Mouse (Mus musculus) 3134 (cell line): ENCODE results near the gene Arhgap24.

Experiments used
- DNase-seq: peaks from one replicate; pipeline ENCODE4 v3.0.0-alpha.2; 2011; ENCODE audit warnings: low spot score; ENCODE audit not compliant: insufficient read length; ENCODE audit errors: extremely low read depth

Gene Arhgap24

GRCm38 (mm10) chr5:102481215-102482211 is at the start of gene Arhgap24:
Arhgap24 (plus strand) TSS chr5:102481391.
- DNase-seq, result peak; percentile 93

DNA sequence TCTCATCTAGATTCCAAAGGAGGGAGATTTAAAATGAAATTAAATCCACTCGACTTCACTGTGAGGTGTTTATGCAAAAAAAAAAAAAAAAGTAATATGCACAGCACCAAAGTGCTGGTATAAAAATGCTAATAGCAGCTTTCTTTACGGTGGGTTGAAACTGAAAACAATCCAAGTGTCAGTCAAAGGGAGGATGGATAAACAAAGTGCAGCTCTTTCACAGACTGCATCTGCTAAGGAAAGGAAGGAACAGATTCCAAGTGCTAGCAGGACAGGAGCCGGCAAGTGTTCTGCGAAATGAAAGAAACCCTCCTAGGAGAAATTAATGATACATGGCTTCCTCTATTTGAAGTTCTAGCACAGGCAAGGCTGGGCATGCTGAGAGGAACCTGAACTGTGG is 47.0 kb upstream of the Arhgap24 start:
- DNase-seq, result no peak

DNA sequence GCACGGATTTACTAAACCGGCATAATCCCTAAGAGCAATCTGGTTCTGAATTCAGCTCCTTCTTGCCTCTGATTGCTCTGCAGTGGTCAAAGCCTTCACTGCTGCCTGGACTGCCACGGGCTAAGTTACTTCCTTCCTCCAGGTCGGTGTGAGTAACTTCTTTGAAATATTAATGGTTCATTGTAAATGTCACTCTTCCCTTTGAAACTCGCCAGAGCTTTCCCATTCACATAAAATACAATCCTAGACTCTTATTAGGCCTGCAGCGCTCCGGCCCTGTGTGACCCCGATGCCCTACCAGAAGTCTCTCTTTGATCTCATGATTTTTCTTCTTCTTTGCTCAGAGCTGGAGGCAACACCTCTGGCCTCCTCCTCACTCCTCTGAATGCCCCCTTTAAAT is 44.6 kb upstream of the Arhgap24 start:
- DNase-seq, result no peak

GRCm38 (mm10) chr5:102439119-102439877 is 41.9 kb upstream of the Arhgap24 start:
- no peak for DNase-seq

DNA sequence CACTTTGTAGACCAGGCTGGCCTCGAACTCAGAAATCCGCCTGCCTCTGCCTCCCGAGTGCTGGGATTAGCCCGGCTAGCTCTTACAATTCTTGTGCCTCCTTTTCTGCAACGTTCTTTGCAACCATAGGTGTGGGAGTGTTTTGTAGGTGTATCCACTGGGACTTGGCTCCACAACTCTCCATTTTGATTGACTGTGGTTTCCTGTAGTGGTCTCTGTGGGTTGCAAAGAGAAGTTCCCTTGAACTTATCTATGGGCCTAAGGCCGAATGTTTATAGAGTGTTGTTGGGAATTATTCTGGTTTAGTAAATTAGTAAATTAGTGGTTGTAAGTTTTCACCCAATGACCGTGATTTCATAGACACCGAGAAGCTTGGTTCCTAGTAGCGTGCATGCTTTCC is 33.8 kb upstream of the Arhgap24 start:
- DNase-seq, result no peak

- no peak for DNase-seq
Measured at GRCm38 (mm10) chr5:102450897-102451296, 30.3 kb upstream of the Arhgap24 start.

DNA sequence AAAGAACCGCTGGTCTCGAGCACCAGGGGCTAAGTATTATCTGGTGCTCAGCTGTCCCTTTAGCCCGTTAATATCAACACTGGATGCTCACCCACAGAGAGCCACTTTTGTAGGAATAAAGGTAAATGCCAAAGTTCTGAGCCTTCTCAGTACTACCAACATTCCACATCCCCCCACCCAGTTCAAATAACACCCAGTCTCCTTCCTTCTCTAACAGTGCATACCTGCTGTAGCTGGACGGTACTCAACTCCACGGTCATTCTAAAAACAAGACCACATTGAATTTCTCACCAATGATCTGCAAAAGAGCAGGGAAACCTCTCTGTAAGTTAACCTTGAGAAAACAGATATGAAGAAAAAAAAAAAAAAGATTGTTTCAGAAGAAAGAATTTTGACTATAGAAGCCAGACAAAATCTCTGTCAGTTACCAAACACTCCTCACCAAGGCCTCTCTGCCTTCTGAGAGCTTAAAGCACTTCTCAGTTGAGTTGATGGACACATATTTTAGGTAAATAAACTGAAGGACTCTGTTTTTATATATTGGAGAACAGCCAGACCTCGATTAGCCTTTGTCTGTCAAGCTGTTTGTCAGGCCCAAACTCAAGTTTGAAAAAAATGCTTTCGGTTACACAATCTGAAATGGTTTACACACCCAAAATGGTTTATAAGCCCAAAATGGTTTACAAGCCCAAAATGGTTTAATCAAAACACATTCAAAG is 29.0 kb upstream of the Arhgap24 start:
- no peak for DNase-seq

GRCm38 (mm10) chr5:102453324-102453723 is 27.9 kb upstream of the Arhgap24 start:
- DNase-seq, result no peak

GRCm38 (mm10) chr5:102455247-102455646 is 25.9 kb upstream of the Arhgap24 start:
- no peak for DNase-seq

DNA sequence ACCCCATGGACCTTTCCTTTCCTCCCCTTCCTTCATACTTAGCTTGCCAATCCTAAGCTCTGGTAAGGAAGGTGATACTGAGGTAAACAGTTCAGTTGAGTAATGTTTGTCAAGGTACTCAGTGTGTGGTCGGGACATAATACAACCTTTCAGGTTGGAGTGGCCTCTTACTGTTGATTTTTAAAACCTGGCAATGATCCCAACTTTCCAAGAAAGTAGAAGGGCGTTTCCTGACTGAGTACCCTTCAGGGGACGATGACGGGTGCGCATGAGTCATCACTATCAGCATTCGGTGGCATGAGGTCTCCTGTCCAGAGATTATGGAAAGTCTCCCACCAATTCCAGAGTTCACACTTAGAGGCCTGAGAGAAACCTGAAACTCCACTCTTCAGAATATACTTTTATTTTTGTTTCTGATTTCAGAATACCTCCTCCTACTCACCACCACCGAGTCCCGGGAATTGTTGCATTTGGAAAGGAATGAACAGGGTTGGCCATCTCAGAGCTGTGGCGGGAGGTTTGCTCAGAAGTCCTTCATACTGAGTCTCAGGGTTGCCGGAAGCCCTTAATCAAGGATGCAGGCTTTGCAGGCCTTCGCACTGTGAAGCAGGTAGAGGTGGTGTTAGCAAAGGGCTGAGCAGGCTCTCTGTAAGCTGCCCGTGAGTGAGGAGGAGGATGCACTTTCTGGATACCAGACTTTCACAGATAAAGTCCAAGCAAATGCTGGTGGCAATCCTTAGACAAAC is 20.6 kb upstream of the Arhgap24 start:
- no peak for DNase-seq

DNA sequence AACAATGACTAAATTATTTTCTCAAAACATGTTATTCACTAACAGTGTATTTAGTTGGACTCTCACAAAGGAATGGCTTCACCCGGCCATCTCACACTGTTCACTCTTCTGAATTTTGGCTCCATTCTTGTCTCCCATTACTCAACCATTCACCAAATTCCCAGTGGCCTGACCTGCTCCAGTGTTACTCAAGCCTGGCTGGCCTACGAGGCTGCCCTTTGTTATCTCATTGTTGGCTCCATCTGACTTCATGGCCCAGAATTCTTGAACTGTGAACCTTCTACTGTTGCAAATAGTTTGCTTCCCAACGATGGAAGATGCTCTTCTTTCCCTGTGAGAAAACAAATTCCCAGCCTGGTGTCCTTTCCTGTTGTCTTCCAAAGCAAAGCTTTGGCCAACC is 18.2 kb upstream of the Arhgap24 start:
- no peak for DNase-seq

DNA sequence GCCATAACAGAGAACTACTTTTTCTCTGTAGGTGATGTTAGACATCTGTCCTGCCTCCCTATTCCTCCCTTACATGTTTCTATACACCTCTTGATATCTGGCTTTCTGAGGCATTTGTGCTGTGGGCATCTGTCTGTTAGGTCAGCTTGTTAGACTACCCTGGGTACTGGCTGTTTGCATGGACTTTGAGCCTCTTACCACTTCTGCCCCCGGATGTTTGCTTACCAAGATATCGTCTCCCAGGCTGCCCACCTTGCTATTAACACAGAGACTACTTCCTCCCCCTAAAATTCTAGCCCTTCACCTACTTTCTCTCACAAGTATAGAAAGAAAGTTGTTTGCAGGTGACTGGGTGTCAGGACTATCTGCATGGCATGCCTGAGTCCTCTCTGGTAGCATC is 15.8 kb upstream of the Arhgap24 start:
- no peak for DNase-seq

GRCm38 (mm10) chr5:102468292-102468691 is 12.9 kb upstream of the Arhgap24 start:
- DNase-seq, result peak; percentile 49

DNA sequence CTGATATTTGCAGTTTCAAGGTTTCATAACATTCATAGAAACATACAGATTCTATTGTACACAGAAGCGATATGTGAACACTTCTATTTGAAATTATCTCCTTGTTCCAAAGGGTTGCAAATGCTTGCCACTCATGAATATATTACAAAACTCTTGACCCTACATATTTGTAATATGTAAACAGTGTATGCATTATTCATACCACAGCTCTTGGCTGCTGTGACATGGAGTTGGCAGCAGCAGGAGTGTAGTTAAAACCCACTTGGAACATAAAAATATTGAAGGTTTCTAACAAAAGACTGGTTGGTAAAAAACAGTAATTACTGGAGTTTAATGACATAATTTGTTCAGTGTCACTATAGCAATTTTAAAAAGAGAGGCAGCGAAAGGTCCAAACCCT is 10.9 kb upstream of the Arhgap24 start:
- DNase-seq, result no peak

DNA sequence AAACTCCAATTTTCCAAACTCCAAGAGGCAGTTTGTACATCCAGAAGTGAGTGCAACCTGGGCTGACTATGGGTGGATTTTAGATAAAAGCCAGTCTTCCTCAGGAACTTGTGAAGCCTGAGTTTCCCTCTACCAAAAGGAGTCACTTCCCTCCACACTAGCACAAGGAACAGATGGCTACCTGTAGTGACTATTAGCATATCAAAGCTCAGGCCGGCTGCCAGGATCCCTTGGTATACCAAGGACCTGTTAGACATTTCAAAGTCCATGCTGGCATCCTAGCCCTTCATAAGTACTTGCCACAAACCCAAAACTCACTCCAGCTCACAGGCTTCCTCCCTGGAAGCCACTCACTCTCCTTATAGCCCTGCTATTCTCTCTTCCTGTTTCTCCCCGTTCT is 3.1 kb upstream of the Arhgap24 start:
- no peak for DNase-seq

DNA sequence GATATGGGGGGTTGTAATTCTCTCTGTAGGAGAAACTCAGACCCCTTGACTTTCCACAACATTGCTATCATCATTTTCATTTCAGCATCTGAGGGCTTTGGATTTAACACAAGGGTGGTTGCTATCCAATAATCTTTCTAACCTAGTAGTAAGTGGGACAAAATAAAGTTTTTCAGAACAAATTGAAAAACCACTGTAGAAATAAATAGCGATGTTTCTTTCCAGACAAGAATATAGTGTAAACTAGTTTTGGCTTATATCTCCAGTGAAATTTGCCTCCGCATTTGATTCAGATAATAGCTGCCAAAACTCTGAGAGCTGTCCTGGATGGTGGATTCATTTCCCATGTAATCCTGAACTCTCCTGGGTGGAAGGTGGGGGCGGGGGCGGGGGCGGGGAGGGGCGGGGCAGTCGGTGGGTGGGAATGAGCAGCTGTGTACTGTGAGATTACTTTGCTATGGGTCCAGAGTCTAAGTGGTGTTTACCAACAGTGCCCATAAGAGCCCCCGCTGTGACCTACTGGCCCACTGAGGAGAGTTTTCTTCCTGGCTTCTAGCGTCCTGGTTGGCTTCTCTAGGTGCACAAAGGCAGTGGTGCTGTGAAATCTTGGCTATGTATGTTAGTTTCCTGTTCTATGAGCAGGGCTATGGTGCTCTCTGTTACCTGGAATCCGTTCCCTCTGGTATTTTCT is 2.2 kb downstream of the Arhgap24 start:
- no peak for DNase-seq

GRCm38 (mm10) chr5:102491554-102491953 is 10.4 kb downstream of the Arhgap24 start:
- no peak for DNase-seq

- DNase-seq, result no peak
Measured at GRCm38 (mm10) chr5:102492152-102492551, 11.0 kb downstream of the Arhgap24 start.

DNA sequence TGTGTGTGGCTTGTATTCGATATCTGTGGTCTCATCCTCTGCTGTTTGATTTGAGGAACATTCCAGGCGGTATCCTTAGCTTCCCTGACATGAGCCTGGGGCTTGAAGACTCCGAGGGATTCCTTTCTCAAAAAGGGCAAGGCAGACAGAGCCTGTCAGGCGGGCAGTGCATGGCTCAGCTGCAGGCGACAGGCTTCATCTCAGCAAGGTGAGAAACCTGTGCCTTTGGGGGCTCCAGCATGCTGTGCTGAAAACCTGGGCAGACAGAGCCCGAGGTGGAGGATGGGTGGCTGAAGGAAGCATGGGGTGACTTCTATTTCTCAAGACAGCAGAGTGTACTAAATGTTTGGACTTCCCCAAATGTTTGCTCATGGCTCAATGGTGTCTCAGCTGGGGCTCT is 13.6 kb downstream of the Arhgap24 start:
- no peak for DNase-seq

GRCm38 (mm10) chr5:102497205-102497604 is 16.0 kb downstream of the Arhgap24 start:
- no peak for DNase-seq
